In the genomic region with DNA sequence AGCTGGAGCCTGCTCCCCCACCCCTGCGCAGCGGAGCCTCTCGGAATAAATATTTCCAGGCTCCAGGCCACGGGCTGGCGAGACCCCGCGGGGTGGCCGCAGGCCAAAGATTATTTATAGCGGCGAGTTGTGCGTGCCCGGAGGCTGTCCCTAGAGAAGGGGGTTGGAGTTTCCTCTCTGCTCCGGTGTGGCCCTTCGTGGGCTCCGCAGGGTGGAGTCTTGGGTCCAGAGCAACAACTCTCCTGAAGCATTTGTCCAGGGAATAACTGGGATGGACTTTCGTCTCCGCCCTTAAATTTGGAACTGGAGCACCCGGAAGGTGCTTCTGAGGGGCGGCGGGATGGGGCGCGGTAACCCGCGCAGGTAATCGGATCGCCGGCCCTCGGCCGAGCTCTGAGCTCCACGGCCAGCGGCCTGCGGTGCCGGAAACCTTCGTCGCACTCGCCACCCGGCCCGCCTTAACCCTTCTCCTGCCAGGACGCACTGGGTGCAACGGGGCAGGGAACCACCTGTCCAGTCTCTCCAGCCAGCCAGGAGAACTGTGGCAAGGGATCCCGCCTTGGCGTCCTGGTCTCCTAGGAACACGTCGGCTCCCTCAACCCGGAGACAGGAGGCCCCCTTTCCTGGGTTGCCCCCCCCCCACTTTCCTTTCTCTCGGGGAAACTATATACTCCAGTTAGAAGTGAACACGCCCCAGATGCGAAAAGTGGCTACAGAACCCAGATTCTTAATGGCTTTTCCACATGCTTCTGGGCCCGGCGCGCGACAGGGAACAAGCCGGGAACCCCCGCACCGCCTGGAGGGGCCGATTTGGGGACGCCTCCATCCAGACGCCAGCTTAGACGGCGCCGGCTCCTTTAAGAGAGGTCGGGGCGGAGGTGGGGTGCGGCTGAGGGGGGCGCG, we compare ENCODE assay signal across 8 mouse cellular contexts. TPM values are rescaled to one million over a fixed set of nuclear protein-coding genes. Genes with fewer than 3 reads are reported as not detected.
DNase-seq lines count a peak whose midpoint lies in the region; ATAC-seq and TF ChIP-seq lines count a peak whose summit lies in the region.

No protein-coding gene starts in this region.

- no peaks in the 10 kb centered on the region for H3K4me1 ChIP-seq in ES-Bruce4 (ENCODE audit: control insufficient read depth, insufficient read depth, low read length)
- H3K4me1 ChIP-seq in brown adipose tissue, adult 24 weeks (ENCODE audit: control insufficient read depth, insufficient read depth, insufficient read length, low read length) = peaks cover 17% of the 10 kb centered on the region
- H3K4me1 ChIP-seq in hindbrain, postnatal 0 days (ENCODE audit: insufficient read depth, low read length) = peaks cover 35% of the 10 kb centered on the region
- H3K4me1 ChIP-seq in liver, embryonic 16.5 days (ENCODE audit: control insufficient read depth, low read depth, low read length) = peaks cover 9% of the 10 kb centered on the region
- H3K4me1 ChIP-seq in stomach, embryonic 16.5 days (ENCODE audit: control insufficient read depth, insufficient read depth, low read length) = peaks cover 55% of the 10 kb centered on the region

- no peak for TF ChIP-seq POLR2A in ES-Bruce4 (IDR thresholded peaks at IDR 0.05; ENCODE audit: insufficient read depth, low read length)

- under 1% methylated on average over 66 of the region's 66 CpGs for WGBS in hindbrain, postnatal 0 days
- 1% methylated on average over 66 of the region's 66 CpGs for WGBS in liver, embryonic 16.5 days (ENCODE audit: insufficient replicate concordance)
- WGBS in stomach, embryonic 16.5 days = 1% methylated on average over 66 of the region's 66 CpGs

- intact Hi-C loops in gastrocnemius, postnatal 36 days (cut with DNase I) = loop anchor here (5.0 to 10.0 kb wide), 2 partner anchors 320 to 488 kb away; no protein-coding TSS in a partner anchor

- H3K4me3 ChIP-seq in ES-Bruce4 (ENCODE audit: low read depth, low read length) = peak overlapping the region; percentile 29
- H3K4me3 ChIP-seq in brown adipose tissue, adult 24 weeks (ENCODE audit: insufficient read depth, low read depth, low read length) = peak overlapping the region; percentile 62
- H3K4me3 ChIP-seq in hindbrain, postnatal 0 days (ENCODE audit: low read length) = peak overlapping the region; percentile 48
- peak overlapping the region; percentile 17; the same call in 1 of the 2 replicates for H3K4me3 ChIP-seq in liver, embryonic 16.5 days (ENCODE audit: low read depth, low read length)
- H3K4me3 ChIP-seq in stomach, embryonic 16.5 days (replicated peaks; ENCODE audit: low read length) = peak overlapping the region; percentile 50

- DNase-seq in gastrocnemius, postnatal 36 days = peak; percentile 66 to 73
- peak; percentile 51 for DNase-seq in hindbrain, postnatal 0 days (ENCODE audit: low spot score)
- no peak for DNase-seq in yolk sac, embryonic 10.5 days (ENCODE audit: low spot score)
- DNase-seq in frontal cortex, adult 2 months (ENCODE audit: extremely low spot score in 1 of 2, low spot score in 1 of 2) = no peak

- no peak overlapping the region for H3K27ac ChIP-seq in ES-Bruce4 (ENCODE audit: insufficient read depth, low read length)
- H3K27ac ChIP-seq in brown adipose tissue, adult 24 weeks (replicated peaks; ENCODE audit: low read depth, low read length) = no peak overlapping the region
- H3K27ac ChIP-seq in hindbrain, postnatal 0 days = peak overlapping the region; percentile 54; the same call in 1 of the 2 replicates
- no peak overlapping the region for H3K27ac ChIP-seq in liver, embryonic 16.5 days (ENCODE audit: low read length)
- no peak overlapping the region for H3K27ac ChIP-seq in stomach, embryonic 16.5 days (ENCODE audit: low read length)

- no peak for TF ChIP-seq CTCF in ES-Bruce4 (IDR thresholded peaks at IDR 0.05; ENCODE audit: low read depth, low read length)
- TF ChIP-seq CTCF in hindbrain, postnatal 0 days (IDR thresholded peaks at IDR 0.05; ENCODE audit: low read depth) = no peak

- ATAC-seq in hindbrain, postnatal 0 days = peak; percentile 1; the same call in 1 of the 2 replicates
- no peak for ATAC-seq in liver, embryonic 16.5 days (ENCODE audit: low read depth)
- ATAC-seq in stomach, embryonic 16.5 days (ENCODE audit: insufficient read depth, low FRiP score) = no peak

- H3K27me3 ChIP-seq in ES-Bruce4 (ENCODE audit: control insufficient read depth, insufficient read depth, low read length, poor library complexity, severe bottlenecking) = peaks cover 48% of the 10 kb centered on the region
- peaks cover 46% of the 10 kb centered on the region for H3K27me3 ChIP-seq in hindbrain, postnatal 0 days (ENCODE audit: insufficient read depth, low read length)
- H3K27me3 ChIP-seq in liver, embryonic 16.5 days (ENCODE audit: control insufficient read depth, insufficient read depth, low read depth, low read length) = peaks cover 86% of the 10 kb centered on the region
- H3K27me3 ChIP-seq in stomach, embryonic 16.5 days (ENCODE audit: control insufficient read depth, insufficient read depth, low read length) = peaks cover 80% of the 10 kb centered on the region

- peak overlapping the region; percentile 88 for H3K4me2 ChIP-seq in hindbrain, postnatal 0 days (ENCODE audit: low read depth, low read length)
- H3K4me2 ChIP-seq in liver, embryonic 16.5 days (ENCODE audit: low read depth, low read length) = peak overlapping the region; percentile 10; the same call in 1 of the 2 replicates
- H3K4me2 ChIP-seq in stomach, embryonic 16.5 days (ENCODE audit: low read depth, low read length) = peak overlapping the region; percentile 94

- no peaks in the 10 kb centered on the region for H3K9me3 ChIP-seq in ES-Bruce4 (replicated peaks; ENCODE audit: control insufficient read depth, insufficient read depth, low read length, poor library complexity, severe bottlenecking)
- H3K9me3 ChIP-seq in hindbrain, postnatal 0 days (ENCODE audit: low read length) = no peaks in the 10 kb centered on the region
- H3K9me3 ChIP-seq in liver, embryonic 16.5 days (replicated peaks; ENCODE audit: control insufficient read depth, low read length) = no peaks in the 10 kb centered on the region
- H3K9me3 ChIP-seq in stomach, embryonic 16.5 days (replicated peaks; ENCODE audit: control insufficient read depth, low read length) = no peaks in the 10 kb centered on the region

- H3K36me3 ChIP-seq in ES-Bruce4 (ENCODE audit: control insufficient read depth, insufficient read depth, low read length, poor library complexity, severe bottlenecking) = no peaks in the 10 kb centered on the region
- H3K36me3 ChIP-seq in hindbrain, postnatal 0 days (ENCODE audit: insufficient read depth, low read length) = no peaks in the 10 kb centered on the region
- H3K36me3 ChIP-seq in liver, embryonic 16.5 days (ENCODE audit: control insufficient read depth, insufficient read depth) = no peaks in the 10 kb centered on the region
- no peaks in the 10 kb centered on the region for H3K36me3 ChIP-seq in stomach, embryonic 16.5 days (ENCODE audit: control insufficient read depth, insufficient read depth, low read length)

- H3K9ac ChIP-seq in ES-Bruce4 (ENCODE audit: low read depth, poor library complexity, severe bottlenecking) = peak overlapping the region; percentile 22; the same call in 1 of the 2 replicates
- peak overlapping the region; percentile 45 for H3K9ac ChIP-seq in hindbrain, postnatal 0 days (replicated peaks; ENCODE audit: low read length)
- no peak overlapping the region for H3K9ac ChIP-seq in liver, embryonic 16.5 days (ENCODE audit: low read depth, low read length)
- peak overlapping the region; percentile 51 for H3K9ac ChIP-seq in stomach, embryonic 16.5 days (ENCODE audit: low read length)

- no peak for TF ChIP-seq EP300 in ES-Bruce4 (IDR thresholded peaks at IDR 0.05; ENCODE audit: insufficient read depth, low read depth, low read length)

RNA-seq across cellular contexts. Expression of gene Cyp26b1, which starts 8.7 kb away (rescaled TPM):
- 0.46 TPM in 2 replicates for polyA plus RNA-seq in ES-Bruce4 (2011; ENCODE audit: insufficient read depth, insufficient read length, low read depth, missing spikeins)
- polyA plus RNA-seq in brown adipose tissue, adult 24 weeks (2012; ENCODE audit: insufficient read depth, insufficient read length, missing spikeins) = 0.67 and 1.1 TPM in 2 replicates
- 1 to 10 TPM; 4.2 to 4.9 TPM for total RNA-seq in gastrocnemius, postnatal 36 days (2021)
- 78.9 and 90.5 TPM in 2 replicates for total RNA-seq in hindbrain, postnatal 0 days (2014; rRNA removed)
- polyA plus RNA-seq in hindbrain, postnatal 0 days (2015; fragmentation: Nextera tagmentation; extraction: Ambion mirVana) = 32.5 and 33.1 TPM in 2 replicates
- 0.07 and 0.17 TPM in 2 replicates for polyA plus RNA-seq in liver, embryonic 16.5 days (2015; fragmentation: Nextera tagmentation; extraction: Ambion mirVana)
- 1.6 and 1.7 TPM in 2 replicates for polyA plus RNA-seq in stomach, embryonic 16.5 days (2015; fragmentation: Nextera tagmentation; extraction: Ambion mirVana)
- polyA plus RNA-seq in frontal cortex, adult 2 months (2012; rRNA removed) = 3.3 and 3.5 TPM in 2 replicates

Comparison
In these comparisons a context has a peak if more than half of its experiments do, and no peak if none do; other contexts are left out.
1. DNase-seq: peak in gastrocnemius, postnatal 36 days (2 of 2) and hindbrain, postnatal 0 days (single experiment); none in yolk sac, embryonic 10.5 days (single experiment) and frontal cortex, adult 2 months (0 of 2).
2. H3K4me2 ChIP-seq: peak in every context shown above with its lines; median percentile 94 in stomach, embryonic 16.5 days; 88 in hindbrain, postnatal 0 days; 10 in liver, embryonic 16.5 days.
3. Peak in every context shown above with its lines, with median percentiles within 50 percentile points of each other: H3K4me3 ChIP-seq.